Mouse (Mus musculus) embryonic facial prominence, embryonic 11.5 days (tissue): ENCODE measurements at regions not wholly inside any gene's neighbourhood (a gene's known extent, or its start where the extent isn't known, plus 50 kb on each side); places are given as distances from the start of the nearest gene placed in this dataset.

Experiments
- ATAC-seq: fragments of 200-750 bp; cut with Nextera tagmentation; replicated peaks from 2 replicates; pipeline ENCODE4 v1.8.0; 2017; ENCODE audit warnings: low read depth; ENCODE audit not compliant: insufficient number of reproducible peaks, low FRiP score, low TSS enrichment
- DNase-seq: peaks from one replicate; pipeline ENCODE4 v3.0.0-alpha.2; 2015; ENCODE audit warnings: low spot score
- H3K27ac ChIP-seq: fragments of 300-500 bp; sonication (generic); replicated peaks from 2 replicates; pipeline ENCODE4 v1.5.1; 2014; ENCODE audit warnings: mild to moderate bottlenecking, low read depth, low read length, control low read depth
- H3K27me3 ChIP-seq: fragments of 300-500 bp; sonication (generic); 2 replicates; pipeline ENCODE4 v1.6.1; 2014; ENCODE audit warnings: mild to moderate bottlenecking, low read length, moderate library complexity, mixed read lengths; ENCODE audit not compliant: control insufficient read depth, insufficient read depth
- H3K36me3 ChIP-seq: fragments of 300-500 bp; sonication (generic); replicated peaks from 2 replicates; pipeline ENCODE4 v1.6.1; 2014; ENCODE audit warnings: low read depth, mild to moderate bottlenecking, low read length, moderate library complexity, mixed read lengths; ENCODE audit not compliant: control insufficient read depth, insufficient read depth
- H3K4me1 ChIP-seq: fragments of 300-500 bp; sonication (generic); 2 replicates; pipeline ENCODE4 v1.6.1; 2014; ENCODE audit warnings: low read length, mixed read lengths; ENCODE audit not compliant: control insufficient read depth, insufficient read depth
- H3K4me2 ChIP-seq: fragments of 300-500 bp; sonication (generic); 2 replicates; pipeline ENCODE4 v1.6.1; 2014; ENCODE audit warnings: low read depth, mild to moderate bottlenecking, control low read depth, low read length, moderate library complexity
- H3K4me3 ChIP-seq: fragments of 300-500 bp; sonication (generic); 2 replicates; pipeline ENCODE4 v1.5.1; 2014; ENCODE audit warnings: low read depth, low read length, control low read depth
- H3K9ac ChIP-seq: fragments of 300-500 bp; sonication (generic); replicated peaks from 2 replicates; pipeline ENCODE4 v1.6.1; 2014; ENCODE audit warnings: mild to moderate bottlenecking, control low read depth, low read length
- H3K9me3 ChIP-seq: fragments of 300-500 bp; sonication (generic); replicated peaks from 2 replicates; pipeline ENCODE4 v1.6.1; 2016; ENCODE audit warnings: mild to moderate bottlenecking, low read length, inconsistent platforms, mixed read lengths; ENCODE audit not compliant: control insufficient read depth
- WGBS: fragments of 180-500 bp; shearing (Covaris S2); extraction: QIAGEN DNeasy Blood & Tissue Kit; methylation state at CpG from one replicate; pipeline ENCODE4 v1.1.7; 2014; 5-methylcytosine and 5-hydroxymethylcytosine counted together

DNA sequence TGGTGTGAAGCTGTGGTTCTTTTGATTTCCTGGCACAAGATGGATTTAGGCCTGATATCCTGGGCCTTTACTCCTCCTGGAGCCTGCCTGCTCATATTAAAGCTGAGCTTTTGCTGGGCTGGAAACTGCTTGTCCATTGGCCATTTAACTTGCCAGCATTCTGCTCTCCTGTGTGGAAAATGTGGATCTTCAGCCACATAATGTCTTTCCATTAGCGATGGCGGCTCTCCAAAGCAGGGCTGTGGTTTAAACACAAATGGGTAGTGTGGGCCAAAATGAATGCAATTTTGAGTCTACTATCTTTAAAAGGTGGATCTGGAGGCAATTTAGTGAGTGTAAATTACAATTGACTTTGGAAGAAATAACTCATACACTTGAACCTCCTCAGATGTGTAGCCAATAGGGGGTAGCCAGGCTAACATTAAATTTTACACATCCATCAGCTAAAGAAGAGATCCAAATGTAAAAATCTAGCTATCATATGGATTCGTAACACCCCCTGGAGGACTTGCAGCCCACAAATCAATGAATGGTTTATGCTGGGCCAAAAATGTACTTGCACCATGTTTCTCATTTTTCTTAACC, 281.5 kb downstream of the Sim1 start:
- Histone ChIP-seq H3K9ac (no peak overlapping the region), H3K4me1 (no peaks in the 10 kb centered on the region), H3K4me3 (no peak overlapping the region), H3K9me3 (no peaks in the 10 kb centered on the region), H3K36me3 (no peaks in the 10 kb centered on the region), H3K27me3 (no peaks in the 10 kb centered on the region), H3K27ac (no peak overlapping the region), H3K4me2 (no peak overlapping the region)
- ATAC-seq (no peak), DNase-seq (no peak)
- WGBS = 93% methylated on average over 3 of the region's 3 CpGs

DNA sequence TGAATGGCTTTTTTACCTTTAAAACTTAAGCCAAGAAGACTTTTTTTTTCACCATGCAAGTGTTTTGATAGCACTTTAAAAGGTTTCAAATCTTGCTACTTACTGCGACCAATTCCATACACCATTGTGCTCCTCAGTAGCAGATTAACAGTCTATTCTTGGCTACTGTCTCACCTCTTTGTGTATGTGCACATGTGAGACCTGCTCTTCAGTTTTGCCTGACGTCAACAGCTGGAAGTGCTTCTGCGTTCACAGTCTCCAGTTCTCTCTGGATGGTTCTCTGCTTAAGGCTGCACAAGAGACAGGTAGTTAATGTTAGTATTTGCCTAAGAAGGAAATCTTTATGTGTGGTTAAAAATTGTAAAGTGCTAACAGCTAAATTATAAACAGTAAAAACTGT, 282.1 kb downstream of the Sim1 start:
- Histone ChIP-seq H3K4me2 (no peak overlapping the region), H3K9me3 (no peaks in the 10 kb centered on the region), H3K27ac (no peak overlapping the region), H3K4me3 (no peak overlapping the region), H3K4me1 (no peaks in the 10 kb centered on the region), H3K36me3 (no peaks in the 10 kb centered on the region), H3K9ac (no peak overlapping the region), H3K27me3 (no peaks in the 10 kb centered on the region)
- no peak for DNase-seq
- no peak for ATAC-seq
- 70% methylated on average over 3 of the region's 3 CpGs for WGBS

DNA sequence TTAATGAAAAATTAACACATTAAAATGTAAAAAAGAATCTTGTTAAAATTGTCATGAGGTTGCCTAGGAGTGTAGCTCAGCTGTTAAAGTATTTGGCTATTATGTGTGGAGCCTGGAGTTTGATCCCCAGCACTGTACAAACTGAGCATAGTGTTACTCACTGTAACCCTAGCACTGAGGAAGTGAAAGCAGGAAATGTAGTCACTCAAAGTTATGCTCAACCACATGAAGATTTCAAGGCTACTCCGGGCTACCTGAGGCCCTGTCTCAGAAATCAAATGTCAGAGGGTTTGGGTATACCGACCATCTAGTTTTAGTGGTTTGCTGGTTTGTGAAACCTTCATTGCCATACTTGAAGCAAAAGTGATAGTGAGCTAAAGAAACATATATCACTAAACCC, 287.2 kb downstream of the Sim1 start:
- no peaks in the 10 kb centered on the region for H3K27me3 ChIP-seq
- no peaks in the 10 kb centered on the region for H3K36me3 ChIP-seq
- DNase-seq (no peak), ATAC-seq (no peak)
- no peak overlapping the region for H3K9ac ChIP-seq
- H3K4me3 ChIP-seq = no peak overlapping the region
- H3K27ac ChIP-seq = no peak overlapping the region
- no peaks in the 10 kb centered on the region for H3K9me3 ChIP-seq
- no peaks in the 10 kb centered on the region for H3K4me1 ChIP-seq
- H3K4me2 ChIP-seq = no peak overlapping the region
- WGBS = 81% methylated on average over 2 of the region's 2 CpGs

GRCm38 (mm10) chr10:51191407-51192059, 288.9 kb upstream of the Gm49339 start:
- no peak overlapping the region for H3K9ac ChIP-seq
- H3K36me3 ChIP-seq = no peaks in the 10 kb centered on the region
- H3K9me3 ChIP-seq = no peaks in the 10 kb centered on the region
- no peaks in the 10 kb centered on the region for H3K4me1 ChIP-seq
- ATAC-seq (no peak), DNase-seq (no peak)
- WGBS = 60% methylated on average over 5 of the region's 5 CpGs
- H3K4me2 ChIP-seq = no peak overlapping the region
- no peaks in the 10 kb centered on the region for H3K27me3 ChIP-seq
- H3K27ac ChIP-seq = no peak overlapping the region
- H3K4me3 ChIP-seq = no peak overlapping the region

DNA sequence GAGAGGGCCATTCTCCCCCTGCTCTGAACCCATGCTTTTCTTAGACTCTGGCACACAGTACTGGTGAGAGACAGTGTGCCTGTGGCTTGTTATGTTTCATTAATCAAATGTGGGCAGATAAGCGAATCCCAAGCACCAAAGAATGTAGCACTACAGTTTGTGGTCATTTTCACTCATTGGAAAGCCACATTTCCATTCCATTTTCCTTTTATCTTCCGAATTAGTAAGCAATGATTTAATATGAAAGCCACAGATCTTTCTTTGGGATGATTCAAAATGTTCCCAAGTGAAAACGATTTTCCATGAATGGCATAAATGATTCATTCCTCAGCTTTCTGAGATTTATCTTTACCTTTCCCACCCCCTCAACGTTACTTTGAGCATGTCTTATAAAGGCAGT, 260.9 kb upstream of the Gm49339 start:
- no peak overlapping the region for H3K4me3 ChIP-seq
- ATAC-seq (no peak), DNase-seq (no peak)
- no peak overlapping the region for H3K4me2 ChIP-seq
- H3K36me3 ChIP-seq = no peaks in the 10 kb centered on the region
- H3K27me3 ChIP-seq = no peaks in the 10 kb centered on the region
- no peak overlapping the region for H3K9ac ChIP-seq
- no peaks in the 10 kb centered on the region for H3K9me3 ChIP-seq
- H3K4me1 ChIP-seq = no peaks in the 10 kb centered on the region
- 85% methylated on average over 4 of the region's 4 CpGs for WGBS
- H3K27ac ChIP-seq = no peak overlapping the region

- H3K4me1 ChIP-seq = no peaks in the 10 kb centered on the region
- no peaks in the 10 kb centered on the region for H3K9me3 ChIP-seq
- no peak for DNase-seq
- no peaks in the 10 kb centered on the region for H3K27me3 ChIP-seq
- no peak overlapping the region for H3K4me2 ChIP-seq
- H3K36me3 ChIP-seq = no peaks in the 10 kb centered on the region
- no peak overlapping the region for H3K9ac ChIP-seq
- WGBS = 78% methylated on average over 2 of the region's 2 CpGs
- ATAC-seq = no peak
- H3K4me3 ChIP-seq = no peak overlapping the region
- H3K27ac ChIP-seq = no peak overlapping the region
Observed at GRCm38 (mm10) chr10:51233592-51233991, 246.8 kb upstream of the Gm49339 start.

DNA sequence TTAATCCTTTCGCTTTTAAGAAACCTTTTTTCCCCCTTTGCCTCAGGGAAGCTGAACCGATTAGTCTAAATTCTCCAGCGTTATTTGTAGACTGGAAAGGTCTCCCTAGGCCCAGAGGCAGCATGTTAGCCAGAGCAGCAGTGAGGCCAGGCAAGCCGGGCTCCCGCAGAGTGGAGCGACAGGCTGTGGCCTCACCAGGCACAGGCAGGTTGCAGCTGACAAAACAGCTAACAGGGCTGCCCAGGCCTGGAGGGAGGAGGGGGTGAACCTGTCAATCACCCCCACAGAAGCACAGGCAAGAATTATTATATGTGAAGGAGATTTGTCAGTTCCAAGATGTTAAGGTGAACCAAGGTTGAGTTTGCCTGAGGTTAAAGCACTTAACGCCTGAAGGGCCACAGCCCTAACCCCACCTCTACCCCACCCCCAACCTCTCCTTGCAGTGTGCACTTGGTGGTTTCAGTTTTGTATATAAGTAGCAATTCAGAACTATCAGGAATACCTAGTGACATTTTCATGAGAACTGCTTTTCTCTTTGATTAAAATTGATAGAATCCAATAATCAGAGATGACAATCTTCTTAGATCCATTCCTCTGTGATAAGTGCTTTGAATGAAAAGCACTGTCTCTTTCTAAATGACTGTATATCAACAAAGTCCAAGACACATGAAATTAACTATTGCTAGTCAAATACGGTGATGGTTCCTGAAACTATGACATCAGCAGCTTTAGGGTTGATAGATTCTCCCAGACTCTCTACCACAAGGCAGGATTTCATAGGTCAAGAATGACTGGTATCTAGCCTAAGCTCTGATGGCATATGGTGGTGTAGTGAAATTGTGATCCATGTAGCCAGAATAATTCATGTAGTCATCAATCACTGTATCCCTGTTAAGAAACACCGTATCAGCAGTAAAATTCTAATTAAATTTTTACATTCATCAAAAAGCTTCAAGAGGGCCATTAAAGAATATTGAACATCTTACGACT, 244.5 kb upstream of the Gm49339 start:
- H3K9me3 ChIP-seq = no peaks in the 10 kb centered on the region
- no peak overlapping the region for H3K4me2 ChIP-seq
- H3K4me1 ChIP-seq = no peaks in the 10 kb centered on the region
- no peak overlapping the region for H3K27ac ChIP-seq
- ATAC-seq (peak; percentile 92), DNase-seq (peak; percentile 62)
- no peak overlapping the region for H3K4me3 ChIP-seq
- no peaks in the 10 kb centered on the region for H3K36me3 ChIP-seq
- no peaks in the 10 kb centered on the region for H3K27me3 ChIP-seq
- 30% methylated on average over 10 of the region's 10 CpGs for WGBS
- H3K9ac ChIP-seq = no peak overlapping the region

GRCm38 (mm10) chr10:51238103-51238502, 242.3 kb upstream of the Gm49339 start:
- no peak overlapping the region for H3K4me3 ChIP-seq
- H3K27ac ChIP-seq = no peak overlapping the region
- no peaks in the 10 kb centered on the region for H3K36me3 ChIP-seq
- no peaks in the 10 kb centered on the region for H3K9me3 ChIP-seq
- ATAC-seq (no peak), DNase-seq (no peak)
- H3K4me2 ChIP-seq = no peak overlapping the region
- no peak overlapping the region for H3K9ac ChIP-seq
- H3K4me1 ChIP-seq = no peaks in the 10 kb centered on the region
- no peaks in the 10 kb centered on the region for H3K27me3 ChIP-seq
